Mouse (Mus musculus): ENCODE measurements around the gene Gtpbp2. TPM values are rescaled to one million over a fixed set of nuclear protein-coding genes. Genes with fewer than 3 reads are reported as not detected.

Gtpbp2 gene
- total RNA-seq (2021), result 10 to 100 TPM; 46.5 to 50.8 TPM
- long read RNA-seq, experiment 1, transcript Gtpbp2-201 (12 exons, 2,966 nt), result major isoform, 6 of 12 reads
- long read RNA-seq, experiment 1, partial matches to known transcripts, result 1 of 12 reads
- long read RNA-seq, experiment 1, other reads (novel, unspliced or antisense), result 5 of 12 reads
- long read RNA-seq, experiment 2, transcript Gtpbp2-201 (12 exons, 2,966 nt), result major isoform, 8 of 17 reads
- long read RNA-seq, experiment 2, partial matches to known transcripts, result 2 of 17 reads
- long read RNA-seq, experiment 2, other reads (novel, unspliced or antisense), result 4 of 17 reads

- DNase-seq, result peak; percentile 97
These were observed at the start of gene Gtpbp2 for GRCm38 (mm10) chr17:46160686-46161085. Gene Gtpbp2, plus strand, starts transcription at chr17:46161032.

GRCm38 (mm10) chr17:46115489-46115888 is 45.3 kb upstream of the Gtpbp2 start:
- no peak for DNase-seq

- no peak for DNase-seq
These were observed 44.7 kb upstream of the Gtpbp2 start for GRCm38 (mm10) chr17:46116138-46116537.

GRCm38 (mm10) chr17:46116881-46117280 is 44.0 kb upstream of the Gtpbp2 start:
- DNase-seq, result no peak

GRCm38 (mm10) chr17:46117623-46118422 is 43.0 kb upstream of the Gtpbp2 start:
- DNase-seq, result peak; percentile 44

- no peak for DNase-seq
These were observed 42.4 kb upstream of the Gtpbp2 start for GRCm38 (mm10) chr17:46118423-46118850.

- no peak for DNase-seq
These were observed 41.2 kb upstream of the Gtpbp2 start for GRCm38 (mm10) chr17:46119641-46120040.

GRCm38 (mm10) chr17:46122791-46123190 is 38.0 kb upstream of the Gtpbp2 start:
- DNase-seq, result no peak

- no peak for DNase-seq
These were observed 37.5 kb upstream of the Gtpbp2 start for GRCm38 (mm10) chr17:46123285-46123684.

- DNase-seq, result peak; percentile 65
These were observed 36.7 kb upstream of the Gtpbp2 start for GRCm38 (mm10) chr17:46123953-46124700.

- no peak for DNase-seq
These were observed 34.2 kb upstream of the Gtpbp2 start for GRCm38 (mm10) chr17:46126608-46127007.

- no peak for DNase-seq
These were observed 32.9 kb upstream of the Gtpbp2 start for GRCm38 (mm10) chr17:46127814-46128493.

- DNase-seq, result peak; percentile 82
These were observed 30.9 kb upstream of the Gtpbp2 start for GRCm38 (mm10) chr17:46129741-46130498.

GRCm38 (mm10) chr17:46132058-46132718 is 28.6 kb upstream of the Gtpbp2 start:
- DNase-seq, result peak; percentile 54

- no peak for DNase-seq
These were observed 28.0 kb upstream of the Gtpbp2 start for GRCm38 (mm10) chr17:46132862-46133261.

- no peak for DNase-seq
These were observed 22.1 kb upstream of the Gtpbp2 start for GRCm38 (mm10) chr17:46138563-46139236.

- no peak for DNase-seq
These were observed 21.0 kb upstream of the Gtpbp2 start for GRCm38 (mm10) chr17:46139872-46140271.

- peak; percentile 74 for DNase-seq
These were observed 17.0 kb upstream of the Gtpbp2 start, which contains the start of gene Rsph9 for GRCm38 (mm10) chr17:46143578-46144423. Gene Rsph9, minus strand, starts transcription at chr17:46144216.
